Mouse (Mus musculus) midbrain, embryonic 10.5 days (tissue): Measurements from ENCODE around the gene Slc28a3. TPM values are rescaled to one million over a fixed set of nuclear protein-coding genes. Genes with fewer than 3 reads are reported as not detected.

Source experiments
- DNase-seq: peaks from one replicate; pipeline ENCODE4 v3.0.0-alpha.2; 2017; ENCODE audit warnings: low spot score
- H3K27ac ChIP-seq: fragments of 300-500 bp; sonication (generic); replicated peaks from 2 replicates; pipeline ENCODE4 v1.5.1; 2016; ENCODE audit warnings: mild to moderate bottlenecking
- H3K27me3 ChIP-seq: fragments of 300-500 bp; sonication (generic); 2 replicates; pipeline ENCODE4 v1.6.1; 2016; ENCODE audit warnings: low read depth, mild to moderate bottlenecking; ENCODE audit not compliant: poor library complexity, severe bottlenecking
- H3K36me3 ChIP-seq: fragments of 300-500 bp; sonication (generic); 2 replicates; pipeline ENCODE4 v1.6.1; 2016; ENCODE audit warnings: mild to moderate bottlenecking, moderate library complexity
- H3K4me1 ChIP-seq: fragments of 300-500 bp; sonication (generic); 2 replicates; pipeline ENCODE4 v1.6.1; 2016
- H3K4me3 ChIP-seq: fragments of 300-500 bp; sonication (generic); 2 replicates; pipeline ENCODE4 v1.5.1; 2016; ENCODE audit warnings: mild to moderate bottlenecking, moderate library complexity
- H3K9me3 ChIP-seq: fragments of 300-500 bp; sonication (generic); replicated peaks from 2 replicates; pipeline ENCODE4 v1.6.1; 2016; ENCODE audit warnings: mild to moderate bottlenecking
- WGBS: fragments of 180-500 bp; shearing (Covaris S2); methylation state at CpG from one replicate; pipeline ENCODE4 v1.1.7; 2016; 5-methylcytosine and 5-hydroxymethylcytosine counted together
- polyA plus RNA-seq: library from polyadenylated mRNA; unstranded; fragments of >200 nt; fragmentation: Nextera tagmentation; extraction: Ambion mirVana; gene quantifications from 2 replicates; pipeline ENCODE4 v1.2.1, GENCODE M21; 2016

The Slc28a3 gene
- polyA plus RNA-seq = not detected in 2 replicates

GRCm38 (mm10) chr13:58610716-58611115 is at the start of gene Slc28a3:
Gene Slc28a3, minus strand, starts transcription at chr13:58610877.
- DNase-seq = no peak
- Histone ChIP-seq H3K27me3 (peaks cover 37% of the 10 kb centered on the region), H3K9me3 (no peaks in the 10 kb centered on the region), H3K4me3 (no peak within 1 kb of the TSS), H3K27ac (no peak within 1 kb of the TSS), H3K4me1 (peaks cover 10% of the 10 kb centered on the region), H3K36me3 (no peaks in the 10 kb centered on the region)
- WGBS = 12% methylated on average over 12 of the region's 12 CpGs

GRCm38 (mm10) chr13:58657987-58658386 is 47.3 kb upstream of the Slc28a3 start:
- Histone ChIP-seq H3K27ac (peak overlapping the region; percentile 66), H3K9me3 (no peaks in the 10 kb centered on the region; the same call in 1 of the 2 replicates), H3K4me3 (no peak overlapping the region), H3K27me3 (no peaks in the 10 kb centered on the region), H3K4me1 (peaks cover 14% of the 10 kb centered on the region), H3K36me3 (no peaks in the 10 kb centered on the region)
- no peak for DNase-seq
- WGBS = 42% methylated on average over 9 of the region's 9 CpGs

- Histone ChIP-seq H3K4me3 (no peak overlapping the region), H3K4me1 (peaks cover 14% of the 10 kb centered on the region), H3K27me3 (no peaks in the 10 kb centered on the region), H3K27ac (no peak overlapping the region), H3K36me3 (no peaks in the 10 kb centered on the region), H3K9me3 (no peaks in the 10 kb centered on the region; the same call in 1 of the 2 replicates)
- no peak for DNase-seq
- 82% methylated on average over 3 of the region's 3 CpGs for WGBS
Observed at GRCm38 (mm10) chr13:58656885-58657284, 46.2 kb upstream of the Slc28a3 start.

- Histone ChIP-seq H3K36me3 (no peaks in the 10 kb centered on the region), H3K27ac (no peak overlapping the region), H3K9me3 (no peaks in the 10 kb centered on the region; the same call in 1 of the 2 replicates), H3K4me3 (no peak overlapping the region), H3K4me1 (peaks cover 14% of the 10 kb centered on the region), H3K27me3 (no peaks in the 10 kb centered on the region)
- no peak for DNase-seq
- WGBS = 80% methylated on average over 10 of the region's 10 CpGs
Observed at GRCm38 (mm10) chr13:58655552-58655951, 44.9 kb upstream of the Slc28a3 start.

GRCm38 (mm10) chr13:58640330-58640729 is 29.7 kb upstream of the Slc28a3 start:
- no peaks in the 10 kb centered on the region for H3K4me1 ChIP-seq
- no peaks in the 10 kb centered on the region; the same call in 1 of the 2 replicates for H3K27me3 ChIP-seq
- no peaks in the 10 kb centered on the region for H3K9me3 ChIP-seq
- H3K36me3 ChIP-seq = no peaks in the 10 kb centered on the region
- H3K4me3 ChIP-seq = no peak overlapping the region
- DNase-seq = peak; percentile 57
- H3K27ac ChIP-seq = no peak overlapping the region
- WGBS = 8% methylated on average over 6 of the region's 6 CpGs

GRCm38 (mm10) chr13:58638950-58639349 is 28.3 kb upstream of the Slc28a3 start:
- DNase-seq = peak; percentile 31

GRCm38 (mm10) chr13:58637360-58638002 is 26.8 kb upstream of the Slc28a3 start:
- DNase-seq = peak; percentile 64
- H3K27ac ChIP-seq = no peak overlapping the region
- no peak overlapping the region for H3K4me3 ChIP-seq
- H3K4me1 ChIP-seq = peaks cover 7% of the 10 kb centered on the region; the same call in 1 of the 2 replicates
- H3K9me3 ChIP-seq = no peaks in the 10 kb centered on the region
- 21% methylated on average over 13 of the region's 13 CpGs for WGBS
- H3K27me3 ChIP-seq = peaks cover 15% of the 10 kb centered on the region
- H3K36me3 ChIP-seq = no peaks in the 10 kb centered on the region

More at GRCm38 (mm10) chr13:58638950-58639349, 28.3 kb upstream of the Slc28a3 start:
- no peaks in the 10 kb centered on the region for H3K9me3 ChIP-seq
- peaks cover 1% of the 10 kb centered on the region; the same call in 1 of the 2 replicates for H3K4me1 ChIP-seq
- no peaks in the 10 kb centered on the region for H3K36me3 ChIP-seq
- H3K27me3 ChIP-seq = peaks cover 1% of the 10 kb centered on the region
- WGBS = 53% methylated on average over 4 of the region's 4 CpGs
- H3K27ac ChIP-seq = no peak overlapping the region
- H3K4me3 ChIP-seq = no peak overlapping the region

GRCm38 (mm10) chr13:58633887-58634286 is 23.2 kb upstream of the Slc28a3 start:
- WGBS = 24% methylated on average over 4 of the region's 4 CpGs
- peaks cover 23% of the 10 kb centered on the region for H3K4me1 ChIP-seq
- H3K36me3 ChIP-seq = no peaks in the 10 kb centered on the region
- no peak overlapping the region for H3K4me3 ChIP-seq
- H3K27me3 ChIP-seq = peaks cover 15% of the 10 kb centered on the region
- no peaks in the 10 kb centered on the region for H3K9me3 ChIP-seq
- no peak overlapping the region for H3K27ac ChIP-seq
- DNase-seq = peak; percentile 19

- Histone ChIP-seq H3K4me3 (no peak overlapping the region), H3K27me3 (peaks cover 15% of the 10 kb centered on the region), H3K4me1 (peaks cover 25% of the 10 kb centered on the region), H3K9me3 (no peaks in the 10 kb centered on the region), H3K36me3 (no peaks in the 10 kb centered on the region), H3K27ac (no peak overlapping the region)
- no peak for DNase-seq
- WGBS = 47% methylated on average over 10 of the region's 10 CpGs
Observed at GRCm38 (mm10) chr13:58630756-58631155, 20.1 kb upstream of the Slc28a3 start.

- 26% methylated on average over 13 of the region's 13 CpGs for whole genome bisulfite sequencing
- Histone ChIP-seq H3K36me3 (no peaks in the 10 kb centered on the region), H3K9me3 (no peaks in the 10 kb centered on the region), H3K4me3 (peak overlapping the region; percentile 47), H3K27ac (peak overlapping the region; percentile 52; the same call in 1 of the 2 replicates), H3K27me3 (peaks cover 15% of the 10 kb centered on the region), H3K4me1 (peaks cover 25% of the 10 kb centered on the region)
- DNase-seq = peak; percentile 49
Observed at GRCm38 (mm10) chr13:58629365-58630050, 18.8 kb upstream of the Slc28a3 start.

- no peaks in the 10 kb centered on the region for H3K9me3 ChIP-seq
- no peak overlapping the region for H3K27ac ChIP-seq
- no peaks in the 10 kb centered on the region for H3K36me3 ChIP-seq
- H3K27me3 ChIP-seq = no peaks in the 10 kb centered on the region
- WGBS = 69% methylated on average over 8 of the region's 8 CpGs
- no peak for DNase-seq
- H3K4me1 ChIP-seq = no peaks in the 10 kb centered on the region
- H3K4me3 ChIP-seq = no peak overlapping the region
Observed at GRCm38 (mm10) chr13:58622647-58623046, 12.0 kb upstream of the Slc28a3 start.

GRCm38 (mm10) chr13:58619301-58619700 is 8.6 kb upstream of the Slc28a3 start:
- no peaks in the 10 kb centered on the region for H3K9me3 ChIP-seq
- H3K27me3 ChIP-seq = no peaks in the 10 kb centered on the region
- 82% methylated on average over 5 of the region's 5 CpGs for WGBS
- no peak overlapping the region for H3K4me3 ChIP-seq
- H3K27ac ChIP-seq = no peak overlapping the region
- DNase-seq = no peak
- H3K4me1 ChIP-seq = no peaks in the 10 kb centered on the region
- H3K36me3 ChIP-seq = no peaks in the 10 kb centered on the region

GRCm38 (mm10) chr13:58610059-58610458 is 618 bp downstream of the Slc28a3 start:
- peaks cover 37% of the 10 kb centered on the region for H3K27me3 ChIP-seq
- H3K4me3 ChIP-seq = no peak overlapping the region
- no peak for DNase-seq
- WGBS = 25% methylated on average over 7 of the region's 7 CpGs
- H3K9me3 ChIP-seq = no peaks in the 10 kb centered on the region
- H3K4me1 ChIP-seq = peaks cover 10% of the 10 kb centered on the region
- H3K27ac ChIP-seq = no peak overlapping the region
- no peaks in the 10 kb centered on the region for H3K36me3 ChIP-seq
